Mouse (Mus musculus) embryo, embryonic 10 days (tissue): ENCODE data around the gene Zfp821.

Experiments used
- DNase-seq: peaks from one replicate; pipeline ENCODE4 v3.0.0-alpha.2; 2015; ENCODE audit warnings: low spot score

Gene Zfp821

DNA sequence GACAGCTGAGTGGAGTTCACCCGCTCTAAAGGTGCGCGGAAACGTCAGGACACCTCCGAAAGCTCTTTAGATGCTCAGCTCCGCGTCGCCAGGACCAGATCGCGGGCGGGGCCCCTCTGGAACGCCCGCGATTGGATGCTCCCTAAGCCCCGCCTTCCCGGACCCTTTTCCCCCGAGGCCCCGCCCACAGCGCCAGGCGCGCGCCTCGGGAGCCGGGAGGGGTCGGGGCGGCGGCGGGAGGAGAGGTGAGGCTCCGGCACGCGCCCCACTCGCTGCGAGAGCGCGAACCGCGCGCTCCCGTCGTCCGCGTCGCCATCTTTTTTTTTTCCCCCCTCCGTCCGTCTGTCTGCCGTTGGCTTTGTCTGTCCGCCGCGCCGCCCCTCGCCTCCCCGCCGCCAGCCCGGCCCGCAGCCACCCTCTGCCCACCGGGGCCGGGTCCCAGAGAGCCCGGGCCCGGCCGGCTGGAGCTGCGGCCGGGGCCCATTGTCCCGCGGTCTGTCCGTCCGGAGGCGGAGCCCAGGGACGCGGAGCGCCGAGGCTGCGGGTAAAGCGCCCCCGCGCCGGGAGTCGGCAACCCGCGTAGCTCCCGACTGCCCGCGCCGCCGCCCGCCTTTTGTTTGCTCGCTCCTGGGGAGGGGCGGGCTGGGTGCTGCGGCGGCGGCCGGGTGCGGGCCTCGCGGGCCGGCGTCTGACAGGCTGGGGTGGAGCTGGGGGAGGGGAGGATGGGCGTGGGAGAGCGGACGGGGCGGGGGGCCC is at the start of gene Zfp821:
Zfp821 (plus strand) TSS at position 227 of the 756 bp plus-strand sequence.
- DNase-seq: peak; percentile 91

DNA sequence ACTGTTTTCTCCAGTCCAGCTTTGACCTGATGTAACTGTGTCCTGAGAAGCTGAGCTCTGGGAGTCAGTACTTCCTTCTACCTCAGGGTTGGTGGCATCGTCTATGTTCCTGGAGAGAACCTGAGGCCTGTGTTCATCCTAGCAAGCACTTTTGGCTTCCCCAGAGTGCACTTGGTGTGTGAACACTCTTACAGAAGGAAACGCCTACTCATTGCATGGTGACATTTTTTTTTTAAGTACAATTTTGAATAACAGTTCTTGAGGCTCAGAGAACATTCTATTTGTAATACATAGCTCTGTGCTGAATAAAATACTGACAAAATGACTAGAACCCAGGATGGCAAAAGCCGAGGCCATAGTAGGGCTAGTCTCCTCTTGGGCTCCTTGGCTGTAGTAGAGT is 48.5 kb upstream of the Zfp821 start:
- DNase-seq: no peak

DNA sequence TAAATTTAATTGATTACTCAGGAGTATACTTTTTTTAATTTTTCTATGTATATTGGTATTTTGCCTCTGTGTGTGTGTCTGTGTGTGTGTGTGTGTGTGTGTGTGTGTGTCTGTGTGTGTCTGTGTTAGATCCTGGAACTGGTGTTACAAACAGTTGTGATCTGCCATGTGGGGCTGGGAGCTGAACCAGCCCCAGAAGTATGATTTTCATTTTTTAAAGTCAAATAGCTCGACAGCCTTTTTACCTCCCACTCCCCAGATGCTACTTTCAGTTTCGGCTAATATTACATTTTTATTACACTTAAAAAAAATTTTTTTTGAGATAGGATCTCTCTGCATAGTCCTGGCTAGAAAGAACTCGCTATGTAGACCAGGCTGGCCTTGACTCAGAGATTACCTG is 43.0 kb upstream of the Zfp821 start:
- no peak for DNase-seq

DNA sequence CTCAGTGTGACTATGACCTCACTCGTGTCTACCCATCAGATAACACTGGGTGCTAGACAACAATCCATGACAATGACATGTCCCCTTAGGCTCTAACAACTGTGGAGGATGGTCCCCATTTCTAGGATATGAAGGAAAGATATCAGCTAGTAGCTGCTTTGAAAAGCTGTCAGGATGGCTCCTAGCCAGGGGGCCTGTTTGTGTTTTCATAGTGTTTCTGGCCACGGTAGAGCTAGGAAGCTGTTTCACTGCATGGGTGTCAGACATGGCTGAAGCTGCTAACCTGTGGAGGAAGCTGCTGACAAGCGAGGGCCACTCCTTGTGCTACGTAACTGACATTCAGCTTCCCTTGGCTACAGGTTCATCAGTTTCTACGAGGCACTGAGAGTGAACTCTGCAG is 38.7 kb upstream of the Zfp821 start:
- DNase-seq: no peak

DNA sequence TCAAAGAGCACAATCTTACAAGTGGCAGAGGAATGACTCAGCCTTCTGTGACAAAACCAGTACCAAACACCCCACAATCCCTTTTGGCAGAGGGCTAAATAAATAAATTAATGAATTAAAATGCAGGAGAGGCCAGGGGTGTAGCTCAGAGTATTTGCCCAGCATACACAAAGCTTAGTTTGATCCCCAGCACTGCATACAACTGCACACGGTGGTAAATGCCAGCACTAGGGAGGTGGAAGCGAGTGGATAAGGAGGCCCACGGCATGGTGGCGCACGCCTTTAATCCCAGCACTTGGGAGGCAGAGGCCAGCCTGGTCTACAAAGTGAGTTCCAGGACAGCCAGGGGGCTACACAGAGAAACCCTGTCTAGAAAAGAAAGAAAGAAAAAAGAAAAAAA is 32.7 kb upstream of the Zfp821 start:
- DNase-seq: no peak

DNA sequence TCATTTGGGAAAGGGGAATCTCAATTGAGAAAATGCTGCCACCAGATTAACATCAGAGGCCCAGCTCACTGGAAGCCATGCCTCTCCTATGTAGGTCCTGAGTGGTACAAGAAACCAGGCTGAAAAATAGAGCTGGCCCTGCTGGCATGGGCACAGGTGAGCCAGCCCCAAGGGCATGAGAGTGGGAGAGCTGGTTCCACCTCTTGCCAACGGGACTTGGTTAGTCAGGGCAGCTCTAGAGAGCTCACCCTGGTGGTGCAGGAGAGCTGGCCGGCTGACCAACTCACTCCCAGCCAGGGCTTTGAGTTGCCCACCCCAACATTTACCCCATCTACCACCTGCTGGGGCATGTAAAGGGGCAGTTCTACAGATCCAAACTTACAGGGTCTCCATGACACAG is 31.8 kb upstream of the Zfp821 start:
- no peak for DNase-seq

DNA sequence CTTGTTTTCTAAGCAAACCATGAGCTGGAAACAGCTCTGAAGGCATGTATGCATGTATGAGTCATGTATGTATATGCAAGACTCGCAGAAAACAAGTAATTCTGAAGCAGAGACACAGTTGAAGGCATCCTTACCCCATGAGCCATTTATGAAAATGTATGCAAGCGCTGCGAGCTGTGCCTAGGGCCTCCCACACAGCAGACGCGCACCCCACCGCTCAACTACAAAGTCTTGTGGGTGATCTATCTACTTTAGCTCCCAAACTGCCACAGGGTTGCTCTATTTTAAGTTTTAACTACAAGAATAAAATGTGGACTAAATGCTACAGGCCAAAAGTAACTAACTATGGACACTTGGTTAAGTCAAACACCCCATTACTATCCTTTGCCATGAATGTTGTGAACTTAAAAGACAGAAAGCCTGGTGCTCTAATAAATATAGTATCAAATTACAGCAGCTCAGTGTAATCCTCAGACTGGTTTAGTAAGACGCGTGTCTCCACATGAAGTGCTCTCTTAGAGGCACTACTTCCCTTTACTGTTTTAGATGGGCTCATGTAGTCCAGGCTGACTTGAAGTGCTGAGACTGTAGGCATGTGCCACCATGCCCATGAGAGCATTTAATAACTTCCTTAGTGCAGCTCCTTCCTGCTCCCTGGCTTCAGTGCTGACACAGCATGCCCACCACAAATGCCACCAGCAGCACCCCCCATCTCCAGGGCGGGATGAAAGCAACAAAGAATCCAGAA is 29.3 kb upstream of the Zfp821 start:
- no peak for DNase-seq

DNA sequence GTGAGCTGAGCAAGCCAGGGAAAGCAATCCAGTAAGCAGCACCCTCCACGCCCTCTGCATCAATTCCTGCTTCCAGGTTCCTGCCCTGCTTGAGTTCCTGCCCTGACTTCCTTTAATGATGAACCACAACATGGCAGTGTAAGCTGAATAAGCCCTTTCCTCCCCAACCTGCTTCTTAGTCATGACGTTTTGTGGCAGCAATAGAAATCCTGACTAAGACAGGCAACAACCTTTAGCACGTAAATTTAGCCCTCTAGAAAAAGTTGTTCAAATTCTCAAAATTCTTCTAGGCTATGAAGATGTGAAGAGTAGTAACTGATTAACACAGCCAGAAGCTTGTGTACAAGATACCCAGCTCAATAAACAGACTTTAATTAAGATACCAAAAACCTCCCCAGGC is 23.8 kb upstream of the Zfp821 start:
- no peak for DNase-seq

DNA sequence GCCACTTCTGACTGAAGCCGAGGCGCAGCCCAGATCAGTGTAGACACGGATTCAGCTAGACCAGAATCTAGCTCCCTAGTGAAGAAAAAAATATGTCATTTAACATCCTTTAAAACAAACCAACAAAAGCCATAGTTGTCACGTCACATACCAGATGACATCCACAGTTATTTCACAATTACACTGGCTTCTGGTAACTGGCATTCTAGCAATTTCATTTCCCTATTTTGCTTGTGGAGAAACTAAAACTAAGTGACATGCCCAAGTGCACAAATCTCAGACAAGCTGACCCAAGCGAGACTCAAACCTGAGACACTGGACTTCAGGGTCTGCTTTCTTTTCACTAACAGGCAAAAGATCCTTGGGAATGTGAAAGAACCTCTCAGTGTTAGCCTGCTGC is 23.2 kb upstream of the Zfp821 start:
- no peak for DNase-seq

DNA sequence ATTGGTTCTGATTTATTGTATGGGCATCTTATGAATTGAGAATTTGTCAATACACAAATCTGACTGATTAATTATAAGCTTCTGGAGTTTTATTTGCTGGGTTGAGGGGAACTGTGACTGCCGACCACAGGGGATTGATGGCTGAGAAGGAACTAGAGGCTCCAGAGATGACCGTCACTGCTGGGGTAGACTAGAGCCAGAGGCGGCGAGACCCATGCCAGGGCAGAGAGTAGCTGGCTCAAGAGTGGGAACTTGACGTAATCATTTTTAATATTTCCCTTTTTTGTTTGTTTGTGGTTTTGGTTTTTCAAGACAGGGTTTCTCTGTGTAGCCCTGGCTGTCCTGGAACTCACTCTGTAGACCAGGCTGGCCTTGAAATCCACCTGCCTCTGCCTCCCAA is 18.1 kb upstream of the Zfp821 start:
- no peak for DNase-seq

DNA sequence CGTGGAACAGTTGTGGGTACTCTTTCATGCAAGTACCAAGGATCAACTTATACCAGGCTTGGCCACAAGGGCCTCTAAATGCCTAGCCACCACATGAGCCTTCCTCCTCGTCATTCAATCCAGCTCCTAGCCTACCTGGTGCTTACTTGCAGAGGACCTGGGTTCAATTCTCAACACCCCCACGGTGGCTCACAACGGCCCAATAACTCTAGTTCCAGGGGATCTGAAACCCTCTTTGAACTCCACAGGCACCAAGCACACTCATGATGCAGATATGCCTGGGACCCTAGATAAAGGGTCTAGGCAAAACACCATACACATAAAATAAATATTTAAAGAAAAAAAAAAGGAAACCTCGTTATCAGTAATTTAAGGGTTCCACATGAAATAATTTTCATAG is 13.6 kb upstream of the Zfp821 start:
- peak; percentile 33 for DNase-seq

DNA sequence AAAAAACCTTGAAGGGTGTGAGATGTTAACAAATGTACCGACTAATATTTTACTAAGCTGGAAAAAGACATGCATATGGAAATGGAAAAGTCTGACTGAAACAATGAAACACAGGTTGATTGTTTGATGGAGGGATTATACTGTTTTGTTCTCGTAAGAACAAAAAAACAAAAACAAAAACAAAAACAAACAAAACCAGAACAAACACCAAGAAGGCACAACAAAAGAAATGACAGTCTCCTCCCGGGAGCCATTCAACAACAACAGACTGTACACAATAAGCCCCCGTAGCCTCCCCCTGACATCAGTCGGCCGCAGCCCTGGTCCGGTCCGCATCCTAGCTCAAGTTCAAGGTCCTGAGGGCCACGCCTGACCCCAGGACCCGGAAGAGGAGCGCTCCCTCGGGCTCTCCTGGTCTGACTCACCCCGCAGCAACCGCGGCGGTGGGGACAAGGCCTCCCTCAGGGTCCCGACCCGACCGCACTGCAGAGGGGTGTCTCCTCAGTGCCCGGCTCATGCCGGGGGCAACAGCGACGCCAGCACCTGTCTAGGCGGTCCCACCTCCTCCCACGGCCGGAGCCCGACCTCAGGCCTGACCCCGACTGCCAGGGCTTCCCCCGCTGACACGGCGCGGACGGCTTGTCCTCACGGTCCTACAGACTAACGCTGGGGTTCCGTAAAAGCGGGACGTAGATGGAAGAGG is 12.8 kb upstream of the Zfp821 start:
- DNase-seq: peak; percentile 63

DNA sequence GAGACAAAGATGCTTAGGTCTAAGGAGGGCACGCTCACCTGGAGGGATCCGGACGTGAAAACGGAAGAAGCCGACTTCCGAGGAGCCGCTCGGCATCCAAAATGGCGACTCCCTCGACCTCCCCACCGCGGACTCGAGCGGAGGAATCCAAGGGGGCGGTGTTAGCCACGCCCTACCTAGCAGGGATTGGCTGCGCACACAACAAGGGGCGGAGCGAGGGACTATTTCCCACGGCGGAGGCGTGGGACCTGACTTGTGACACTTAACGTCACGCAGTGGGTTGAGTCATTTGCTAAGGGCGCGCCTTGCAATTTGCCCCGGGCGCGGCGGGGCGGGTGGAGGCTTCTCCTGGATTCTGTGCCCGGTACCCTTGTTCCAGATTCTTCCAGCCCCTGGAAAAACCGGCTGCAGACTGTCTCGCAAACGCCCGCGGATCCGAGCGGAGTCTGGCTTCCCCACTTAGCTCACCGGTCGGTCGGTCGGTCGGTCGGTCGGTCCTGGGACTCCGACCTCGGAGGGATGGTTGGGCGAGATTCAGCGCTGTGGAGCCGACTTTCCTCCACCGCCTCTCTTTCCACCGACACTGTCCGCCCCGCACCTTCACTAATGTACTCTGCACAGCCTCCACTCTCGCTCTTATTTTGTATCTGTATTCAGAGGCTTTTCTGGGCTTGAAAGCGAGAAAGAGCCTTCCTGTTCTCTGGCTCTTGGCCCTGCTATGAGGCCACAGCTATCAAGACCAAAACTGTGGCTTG is 12.0 kb upstream of the Zfp821 start, which contains the start of gene Ist1:
Ist1 (minus strand) TSS at position 115 of the 755 bp plus-strand sequence.
- peak; percentile 100 for DNase-seq

DNA sequence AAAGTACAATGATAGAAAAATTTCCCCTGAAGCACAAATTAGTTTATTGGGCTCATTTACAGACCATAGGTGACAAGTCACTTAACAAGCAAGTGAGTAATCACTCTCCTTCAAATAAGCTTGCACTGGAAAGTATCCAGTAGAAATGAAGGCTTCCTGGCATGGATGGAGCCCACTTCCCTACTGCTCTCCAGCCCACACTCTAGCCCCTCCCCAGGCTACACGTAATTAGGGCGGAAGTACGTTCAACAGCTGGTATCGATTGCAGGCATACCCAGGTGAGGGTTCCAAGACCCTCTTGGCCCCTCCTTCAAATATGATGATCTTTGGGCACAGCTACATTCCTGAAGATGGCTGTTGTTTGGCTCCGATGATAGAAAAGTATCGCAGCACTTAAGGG is 11.2 kb upstream of the Zfp821 start:
- peak; percentile 7 for DNase-seq

DNA sequence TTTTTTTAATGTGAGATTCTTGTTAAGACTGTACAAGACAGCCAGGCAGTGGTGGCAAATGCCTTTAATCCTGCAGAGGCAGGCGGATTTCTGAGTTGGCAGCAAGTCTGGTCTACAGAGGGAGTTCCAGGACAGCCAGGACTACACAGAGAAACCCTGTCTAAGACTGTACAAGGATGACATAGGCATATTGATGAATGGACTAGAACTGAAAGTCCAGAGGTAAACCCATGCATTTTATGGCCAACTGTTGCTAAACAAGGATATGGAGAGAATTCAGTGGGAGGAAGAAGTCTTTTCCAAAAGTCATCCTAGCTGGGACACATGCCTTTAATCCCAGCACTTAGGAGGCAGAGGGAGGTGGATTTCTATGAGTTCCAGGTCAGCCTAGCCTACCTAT is 7.6 kb upstream of the Zfp821 start:
- DNase-seq: no peak

DNA sequence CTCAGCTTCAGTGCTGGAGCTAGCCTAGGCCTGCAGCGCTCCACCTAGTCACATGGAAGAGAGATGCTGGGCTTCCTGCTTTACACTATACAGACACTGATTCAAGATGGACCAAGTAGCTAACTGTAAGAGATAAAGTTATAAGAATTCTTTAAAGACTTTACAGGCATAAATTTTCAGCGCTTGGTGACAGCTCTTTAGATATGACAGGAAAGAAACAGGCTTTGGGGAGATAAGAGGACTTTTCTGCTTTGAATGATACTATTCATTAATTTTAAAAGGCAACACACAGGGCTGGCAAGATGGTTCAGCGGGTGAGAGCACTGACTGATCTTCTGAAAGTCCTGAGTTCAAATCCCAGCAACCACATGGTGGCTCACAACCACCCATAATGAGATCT is 6.9 kb upstream of the Zfp821 start:
- no peak for DNase-seq

DNA sequence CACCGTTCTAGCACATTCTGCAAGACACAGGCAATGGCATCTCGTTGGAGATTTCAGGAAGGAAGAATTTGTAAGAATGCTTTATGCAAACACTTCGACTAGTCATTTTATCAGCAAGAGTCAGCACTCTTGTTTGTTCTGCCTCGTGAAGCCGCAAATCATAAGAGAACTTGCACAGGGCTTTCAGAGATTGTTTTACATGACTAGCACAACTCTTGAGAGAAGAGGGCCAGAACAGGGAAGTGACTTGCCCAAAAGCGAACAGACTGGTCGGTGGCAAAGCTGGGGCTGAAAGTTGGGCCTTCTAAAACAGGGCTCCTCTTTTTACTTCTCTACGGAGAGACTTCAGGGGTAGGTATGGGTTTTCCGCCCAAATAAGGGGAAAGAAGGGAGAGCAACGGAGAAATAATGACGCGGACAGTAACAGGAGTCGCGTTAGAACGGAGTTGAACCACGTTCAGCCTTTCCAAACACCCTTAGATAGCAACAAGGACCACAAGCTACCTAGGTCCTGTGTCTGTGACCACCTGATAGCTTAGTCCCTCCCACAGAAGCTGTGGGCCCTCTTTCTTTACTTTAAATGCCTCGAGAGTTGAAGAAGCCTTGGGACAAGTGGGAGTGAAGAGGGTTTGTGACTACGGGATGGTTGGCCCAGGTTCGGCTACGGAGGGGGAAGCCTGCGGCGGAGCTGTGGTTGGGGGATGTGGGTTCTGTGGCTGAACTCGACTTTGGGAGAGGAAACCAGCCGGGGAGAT is 604 bp upstream of the Zfp821 start:
- peak; percentile 19 for DNase-seq

DNA sequence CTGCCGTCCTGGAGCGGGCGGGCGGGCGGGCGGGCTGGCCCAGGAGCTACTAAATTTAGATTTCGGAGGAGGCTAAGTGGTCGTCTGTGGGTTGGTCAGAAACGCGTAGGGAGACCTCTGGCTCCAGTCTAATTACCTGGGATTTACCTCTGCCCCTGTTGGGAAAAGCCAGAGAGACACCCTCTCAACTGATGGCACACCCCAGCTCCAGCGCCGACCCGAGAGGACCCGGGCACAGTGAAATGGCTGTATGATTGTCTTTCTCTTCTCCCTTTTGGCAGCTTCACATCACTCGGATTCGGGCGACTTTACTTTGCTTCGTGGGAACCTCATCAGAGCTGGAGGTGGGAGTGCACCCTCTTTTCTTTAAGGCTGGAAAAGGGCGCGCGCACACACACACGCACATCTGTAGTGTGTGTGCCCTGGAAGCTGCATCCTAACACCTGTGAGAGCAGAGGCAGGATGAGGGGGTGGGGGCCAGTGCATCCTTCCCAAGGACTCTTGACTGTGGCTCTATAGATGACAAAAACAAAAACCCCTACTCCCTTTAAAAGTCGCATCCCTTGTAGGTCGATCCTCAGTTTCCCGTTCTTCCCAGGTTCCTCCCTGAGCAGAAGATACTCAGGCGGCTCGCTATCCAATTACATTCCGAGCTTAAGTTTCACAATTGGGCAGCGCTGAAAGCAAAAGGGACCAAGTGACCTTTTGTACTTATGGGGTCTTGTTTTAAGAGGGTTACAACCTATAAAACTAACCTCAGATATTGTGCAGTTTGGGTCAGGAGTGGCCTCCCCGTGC is 929 bp downstream of the Zfp821 start:
- DNase-seq: peak; percentile 41

DNA sequence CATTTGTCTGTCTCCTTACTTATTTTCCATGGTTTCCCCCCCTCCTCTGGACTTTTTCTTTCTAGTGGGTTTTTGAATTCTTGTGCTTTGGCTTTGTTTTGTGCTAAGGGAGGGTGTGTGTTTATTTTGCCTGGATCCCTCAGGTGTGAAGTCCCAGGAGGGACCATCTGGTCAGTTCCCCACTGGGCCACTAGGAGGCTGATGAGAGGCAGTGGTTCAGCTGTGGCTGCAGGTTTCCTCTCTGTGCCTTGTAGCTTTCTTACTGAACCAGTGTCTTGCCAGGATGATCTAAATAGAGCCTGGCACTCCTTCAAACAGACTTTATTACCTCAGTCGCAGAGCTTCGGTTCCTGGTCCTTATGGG is 1.5 kb downstream of the Zfp821 start:
- DNase-seq: peak; percentile 84

DNA sequence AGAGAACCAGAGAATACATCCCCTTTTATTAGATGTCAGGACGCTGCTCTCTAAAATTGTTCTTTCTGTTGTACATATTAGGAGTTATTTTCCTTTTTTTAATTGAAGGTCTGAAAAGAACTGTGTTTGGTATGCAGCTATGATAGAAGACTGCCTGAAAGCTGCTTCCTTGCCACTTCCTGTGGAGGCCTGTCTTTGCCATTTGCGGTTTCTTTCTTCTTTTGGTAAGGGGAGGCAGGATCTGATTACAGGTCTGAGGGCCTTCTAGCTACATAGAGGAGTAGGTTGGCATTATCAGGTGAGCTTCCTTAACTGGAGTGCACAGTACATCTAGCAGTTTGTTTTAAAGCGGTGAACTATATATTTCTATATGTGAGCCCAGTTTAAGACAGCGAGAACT is 2.6 kb downstream of the Zfp821 start:
- DNase-seq: no peak

DNA sequence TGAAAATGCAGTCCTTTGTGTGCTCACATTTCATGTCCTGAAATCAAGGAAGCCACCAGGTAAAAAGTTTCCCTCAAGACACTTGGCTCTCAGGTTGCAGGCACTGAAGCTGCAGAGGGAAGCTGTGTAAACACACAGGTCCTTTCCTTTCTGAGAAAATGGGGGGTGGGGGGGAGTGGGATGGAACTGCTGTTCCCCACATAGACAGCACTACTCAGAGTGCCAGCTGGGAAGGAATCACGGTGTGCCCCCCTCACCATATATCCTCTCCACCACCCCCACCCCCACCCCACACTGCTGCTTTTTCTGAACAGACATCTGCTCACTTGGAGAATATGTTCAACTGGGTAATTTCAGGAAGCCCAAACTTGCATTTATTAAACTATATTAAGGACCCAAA is 7.2 kb downstream of the Zfp821 start:
- DNase-seq: no peak
